ENCODE assay signal across 30 mouse cellular contexts in the genomic region with DNA sequence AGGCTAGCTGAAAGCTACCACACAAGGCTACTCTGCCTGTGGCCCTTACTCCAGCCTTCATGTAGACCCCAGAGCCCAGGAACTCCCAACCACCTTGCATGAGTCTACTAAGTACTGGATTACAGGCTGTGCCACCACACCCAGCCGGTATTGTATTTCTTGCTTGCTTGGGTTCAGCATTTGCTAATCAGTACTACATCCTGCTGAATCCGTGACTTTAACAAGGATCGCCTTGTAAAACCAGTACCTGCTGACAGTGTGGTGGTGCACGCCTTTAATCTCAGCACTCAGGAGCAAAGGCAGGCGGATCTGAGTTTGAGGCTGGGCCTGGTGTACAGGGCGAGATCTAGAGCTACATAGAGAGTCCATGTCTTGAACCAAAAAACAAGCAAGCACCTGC. TPM values are rescaled to one million over a fixed set of nuclear protein-coding genes. Genes with fewer than 3 reads are reported as not detected.
"Had no signal": no experiment of that assay in that cellular context is flagged by ENCODE, and none has a peak within 500 bp of the region (broad histone marks: within the 10 kb centered on the region; RNA-seq: fewer than 3 reads in every experiment).

No protein-coding gene starts in this region.

- H3K27ac ChIP-seq: heart, adult 2 months; heart, embryonic 13.5 days; heart, embryonic 15.5 days; hindbrain, embryonic 13.5 days; hindbrain, embryonic 15.5 days; intestine, embryonic 15.5 days; layer of hippocampus, adult 2 months; left cerebral cortex, adult 2 months; limb, embryonic 13.5 days; limb, embryonic 15.5 days; liver, embryonic 12.5 days; liver, embryonic 14.5 days had no signal

- H3K4me1 ChIP-seq: limb, embryonic 13.5 days; limb, embryonic 15.5 days had no signal

- H3K9ac ChIP-seq: heart, embryonic 13.5 days; heart, embryonic 15.5 days; hindbrain, embryonic 13.5 days; hindbrain, embryonic 15.5 days; intestine, embryonic 15.5 days; limb, embryonic 13.5 days; limb, embryonic 15.5 days; liver, embryonic 12.5 days; liver, embryonic 14.5 days had no signal

- H3K4me3 ChIP-seq: heart, adult 2 months; heart, embryonic 13.5 days; heart, embryonic 15.5 days; hindbrain, embryonic 13.5 days; hindbrain, embryonic 15.5 days; intestine, embryonic 15.5 days; layer of hippocampus, adult 2 months; left cerebral cortex, adult 2 months; limb, embryonic 13.5 days; limb, embryonic 15.5 days; liver, embryonic 12.5 days had no signal

- H3K9me3 ChIP-seq: heart, embryonic 13.5 days; heart, embryonic 15.5 days; hindbrain, embryonic 13.5 days; hindbrain, embryonic 15.5 days; intestine, embryonic 15.5 days; limb, embryonic 13.5 days; limb, embryonic 15.5 days; liver, embryonic 12.5 days had no signal

- ATAC-seq: inflammation-experienced regulatory T-cells, adult 6 months; intestine, embryonic 15.5 days; liver, embryonic 12.5 days had no signal

- H3K27me3 ChIP-seq: heart, embryonic 13.5 days; heart, embryonic 15.5 days; hindbrain, embryonic 13.5 days; hindbrain, embryonic 15.5 days; intestine, embryonic 15.5 days; limb, embryonic 13.5 days; limb, embryonic 15.5 days; liver, embryonic 12.5 days had no signal

- H3K4me2 ChIP-seq: heart, embryonic 11.5 days; heart, embryonic 13.5 days; heart, embryonic 15.5 days; hindbrain, embryonic 13.5 days; hindbrain, embryonic 15.5 days; intestine, embryonic 15.5 days; limb, embryonic 13.5 days; limb, embryonic 15.5 days; liver, embryonic 12.5 days had no signal

- DNase-seq: gastrocnemius, postnatal 14 days; gastrocnemius, postnatal 36 days; heart, adult 11 months; heart, adult 2 months; heart, postnatal 14 days; heart, postnatal 36 days; kidney, adult 18-20 months; kidney, adult 8-10 months; kidney, postnatal 10 days; kidney, postnatal 25 days; kidney, postnatal 4 days had no signal

RNA-seq across cellular contexts. Expression of a gene that starts 40.4 kb away (rescaled TPM):
- total RNA-seq: gastrocnemius, adult 18-20 months; gastrocnemius, adult 8-10 months; gastrocnemius, postnatal 14 days; heart, adult 2 months; heart, postnatal 36 days; hematopoietic stem cell, adult 5-6 weeks; layer of hippocampus, adult 2 months; layer of hippocampus, postnatal 10 days; layer of hippocampus, postnatal 25 days; left cerebral cortex, adult 2 months; left cerebral cortex, postnatal 36 days had no signal
- polyA plus RNA-seq: heart, embryonic 11.5 days; limb, embryonic 15.5 days had no signal
